Mouse (Mus musculus) liver, embryonic 15.5 days (tissue): Measurements from ENCODE around the gene Cdkl2. TPM values are rescaled to one million over a fixed set of nuclear protein-coding genes. Genes with fewer than 3 reads are reported as not detected.

Experiments used
- ATAC-seq: fragments of 200-750 bp; cut with Nextera tagmentation; 2 replicates; pipeline ENCODE4 v1.8.0; 2017; ENCODE audit warnings: moderate number of reproducible peaks, mild to moderate bottlenecking, moderate library complexity; ENCODE audit not compliant: insufficient read depth
- H3K27ac ChIP-seq: fragments of 300-500 bp; sonication (generic); replicated peaks from 2 replicates; pipeline ENCODE4 v1.5.1; 2015; ENCODE audit warnings: mild to moderate bottlenecking, inconsistent platforms
- H3K27me3 ChIP-seq: fragments of 300-500 bp; sonication (generic); 2 replicates; pipeline ENCODE4 v1.6.1; 2015; ENCODE audit warnings: mild to moderate bottlenecking, inconsistent platforms
- H3K36me3 ChIP-seq: fragments of 300-500 bp; sonication (generic); replicated peaks from 2 replicates; pipeline ENCODE4 v1.6.1; 2015; ENCODE audit warnings: moderate library complexity, mild to moderate bottlenecking, inconsistent platforms
- H3K4me1 ChIP-seq: fragments of 300-500 bp; sonication (generic); replicated peaks from 2 replicates; pipeline ENCODE4 v1.6.1; 2015; ENCODE audit warnings: inconsistent platforms
- H3K4me2 ChIP-seq: fragments of 300-500 bp; sonication (generic); 2 replicates; pipeline ENCODE4 v1.6.1; 2015; ENCODE audit warnings: moderate library complexity, mild to moderate bottlenecking, inconsistent platforms
- H3K4me3 ChIP-seq: fragments of 300-500 bp; sonication (generic); replicated peaks from 2 replicates; pipeline ENCODE4 v1.5.1; 2015; ENCODE audit warnings: mild to moderate bottlenecking, inconsistent platforms
- H3K9ac ChIP-seq: fragments of 300-500 bp; sonication (generic); 2 replicates; pipeline ENCODE4 v1.6.1; 2015; ENCODE audit warnings: moderate library complexity, mild to moderate bottlenecking, inconsistent platforms
- H3K9me3 ChIP-seq: fragments of 300-500 bp; sonication (generic); replicated peaks from 2 replicates; pipeline ENCODE4 v1.6.1; 2016; ENCODE audit warnings: inconsistent platforms
- WGBS: fragments of 180-500 bp; shearing (Covaris S2); methylation state at CpG from one replicate; pipeline ENCODE4 v1.1.7; 2015; ENCODE audit warnings: mixed read lengths; ENCODE audit not compliant: insufficient replicate concordance; 5-methylcytosine and 5-hydroxymethylcytosine counted together
- polyA plus RNA-seq: library from polyadenylated mRNA; unstranded; fragments of >200 nt; fragmentation: Nextera tagmentation; extraction: Ambion mirVana; gene quantifications from 2 replicates; pipeline ENCODE4 v1.2.1, GENCODE M21; 2015

Gene Cdkl2
- polyA plus RNA-seq, 1 experiment from 2014 or later, result 0.37 TPM

- no peak for ATAC-seq
- 50% methylated on average over 7 of the region's 7 CpGs for WGBS
- no peaks in the 10 kb centered on the region for H3K27me3 ChIP-seq
Observed at GRCm38 (mm10) chr5:91974002-91974401, 69.7 kb downstream of the Cdkl2 start.

DNA sequence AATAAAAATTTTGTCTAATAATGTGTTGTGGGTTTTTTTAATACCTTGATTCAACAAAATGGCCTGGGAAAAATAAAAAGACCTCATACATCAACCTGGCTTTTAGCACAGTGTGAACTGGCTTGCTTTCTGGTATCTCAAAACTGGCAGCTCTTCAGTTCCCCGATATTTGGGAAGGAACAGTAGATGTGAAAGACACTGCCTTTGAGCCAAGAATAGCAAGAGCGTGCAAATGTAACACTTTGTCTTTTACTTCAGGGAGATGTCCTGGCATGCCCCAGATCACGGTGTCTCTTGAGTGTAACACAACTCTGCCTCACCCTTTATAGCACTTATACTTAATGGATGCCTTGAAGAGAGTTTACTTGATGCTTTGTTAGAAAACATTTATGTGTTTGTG is 71.6 kb downstream of the Cdkl2 start:
- H3K4me3 ChIP-seq, result no peak overlapping the region
- no peak overlapping the region for H3K4me2 ChIP-seq
- H3K27ac ChIP-seq, result no peak overlapping the region
- no peaks in the 10 kb centered on the region for H3K27me3 ChIP-seq
- ATAC-seq, result no peak
- no peak overlapping the region for H3K9ac ChIP-seq
- 0 out of 2 replicates have a peak, but pooled peaks cover 5% of the 10 kb centered on the region for H3K36me3 ChIP-seq
- no peaks in the 10 kb centered on the region for H3K9me3 ChIP-seq
- no peaks in the 10 kb centered on the region for H3K4me1 ChIP-seq
- WGBS, result 78% methylated on average over 3 of the region's 3 CpGs

More at GRCm38 (mm10) chr5:91974002-91974401, 69.7 kb downstream of the Cdkl2 start:
- Histone ChIP-seq H3K4me3 (no peak overlapping the region), H3K9ac (no peak overlapping the region), H3K9me3 (no peaks in the 10 kb centered on the region), H3K4me1 (no peaks in the 10 kb centered on the region), H3K4me2 (no peak overlapping the region), H3K27ac (no peak overlapping the region), H3K36me3 (0 out of 2 replicates have a peak, but pooled peaks cover 3% of the 10 kb centered on the region)

DNA sequence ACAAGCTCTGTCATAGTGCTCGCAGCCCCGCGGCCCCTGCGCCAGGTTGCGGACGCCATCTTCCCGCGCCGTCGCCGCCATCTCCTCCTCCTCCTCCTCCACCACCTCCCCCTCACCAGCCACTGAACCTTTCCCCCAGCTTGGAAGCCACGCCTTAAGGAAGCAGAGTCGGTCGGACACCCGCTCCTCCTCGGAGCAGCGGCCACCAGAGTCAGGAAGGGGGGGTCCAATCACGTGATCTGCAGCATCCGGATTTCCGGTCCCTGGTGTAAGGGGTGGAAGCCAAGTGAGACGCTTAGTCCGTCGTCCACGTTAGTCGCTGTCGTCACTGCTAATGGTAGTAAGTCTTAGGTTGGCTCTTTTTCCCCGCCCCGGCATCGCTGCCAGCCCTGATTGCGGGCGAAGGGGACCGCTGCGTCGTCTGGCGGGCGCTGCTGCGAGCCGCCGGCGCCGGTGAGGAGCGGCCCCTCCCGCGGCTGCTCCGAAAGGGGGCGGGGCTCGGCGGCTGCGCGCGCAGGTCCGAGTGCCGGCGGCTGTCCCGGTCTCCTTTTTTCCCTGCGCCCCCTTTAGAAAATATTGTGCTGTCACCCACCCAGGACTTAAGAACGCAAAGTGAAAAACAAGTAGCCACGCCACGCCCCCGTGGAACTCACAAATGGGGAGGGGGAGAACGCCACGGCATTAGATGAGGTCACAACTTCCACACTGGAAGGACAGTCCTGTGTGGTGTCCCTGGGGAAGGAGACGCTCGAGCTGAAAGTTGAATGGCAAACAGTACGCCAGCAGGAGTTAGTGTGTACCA is 80.8 kb downstream of the Cdkl2 start, which contains the start of gene Rchy1:
Rchy1 (minus strand) TSS at position 430 of the 802 bp plus-strand sequence.
- no peaks in the 10 kb centered on the region for H3K27me3 ChIP-seq
- peak within 1 kb of the TSS; percentile 81 for H3K9ac ChIP-seq
- ATAC-seq, result peak; percentile 91
- H3K4me1 ChIP-seq, result peaks cover 47% of the 10 kb centered on the region
- peak within 1 kb of the TSS; percentile 76 for H3K4me2 ChIP-seq
- no peaks in the 10 kb centered on the region for H3K9me3 ChIP-seq
- peaks cover 4% of the 10 kb centered on the region for H3K36me3 ChIP-seq
- H3K4me3 ChIP-seq, result peak within 1 kb of the TSS; percentile 75
- WGBS, result under 1% methylated on average over 65 of the region's 65 CpGs
- H3K27ac ChIP-seq, result peak within 1 kb of the TSS; percentile 98

- no peaks in the 10 kb centered on the region for H3K27me3 ChIP-seq
- peak overlapping the region; percentile 76 for H3K4me2 ChIP-seq
- no peaks in the 10 kb centered on the region for H3K9me3 ChIP-seq
- peaks cover 53% of the 10 kb centered on the region for H3K4me1 ChIP-seq
- peak overlapping the region; percentile 81 for H3K9ac ChIP-seq
- H3K36me3 ChIP-seq, result peaks cover 9% of the 10 kb centered on the region
- H3K4me3 ChIP-seq, result peak overlapping the region; percentile 75
- H3K27ac ChIP-seq, result peak overlapping the region; percentile 98
- ATAC-seq, result 0 out of 2 replicates have a peak, but pooled peaks have one; percentile 2
- WGBS, result 0% methylated on average over 14 of the region's 14 CpGs
Observed at GRCm38 (mm10) chr5:91962259-91962638, 81.4 kb downstream of the Cdkl2 start.

DNA sequence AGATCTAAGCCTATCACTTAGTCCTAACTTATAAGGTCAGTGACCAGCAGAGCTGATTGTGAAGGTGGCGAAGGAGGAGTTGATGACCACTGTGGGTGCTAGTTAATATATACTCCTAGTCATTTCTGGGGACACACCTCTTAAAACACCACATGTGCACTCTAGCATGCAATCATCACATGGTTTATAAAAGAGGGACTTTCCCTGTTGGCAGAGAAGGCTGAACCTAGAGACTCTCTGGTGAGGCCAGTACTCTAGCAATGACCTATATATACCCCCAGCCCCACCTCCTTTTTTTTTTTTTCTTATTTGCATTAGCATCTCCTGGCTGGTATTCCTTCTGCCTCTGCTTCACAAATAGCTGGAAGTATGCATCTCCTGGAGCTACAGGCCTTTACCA is 82.3 kb downstream of the Cdkl2 start:
- H3K9me3 ChIP-seq, result no peaks in the 10 kb centered on the region
- peaks cover 57% of the 10 kb centered on the region for H3K4me1 ChIP-seq
- peak overlapping the region; percentile 76 for H3K4me2 ChIP-seq
- peaks cover 17% of the 10 kb centered on the region for H3K36me3 ChIP-seq
- H3K9ac ChIP-seq, result peak overlapping the region; percentile 81
- no peak for ATAC-seq
- peak overlapping the region; percentile 98 for H3K27ac ChIP-seq
- WGBS, result 49% methylated on average over 1 of the region's 1 CpGs
- H3K27me3 ChIP-seq, result no peaks in the 10 kb centered on the region
- peak overlapping the region; percentile 75 for H3K4me3 ChIP-seq

- no peaks in the 10 kb centered on the region for H3K9me3 ChIP-seq
- H3K27ac ChIP-seq, result peak overlapping the region; percentile 98
- peaks cover 20% of the 10 kb centered on the region for H3K36me3 ChIP-seq
- H3K9ac ChIP-seq, result peak overlapping the region; percentile 81
- peak overlapping the region; percentile 76 for H3K4me2 ChIP-seq
- 11% methylated on average over 3 of the region's 3 CpGs for WGBS
- H3K4me1 ChIP-seq, result peaks cover 57% of the 10 kb centered on the region
- H3K4me3 ChIP-seq, result peak overlapping the region; percentile 75
- ATAC-seq, result peak; percentile 53
- H3K27me3 ChIP-seq, result no peaks in the 10 kb centered on the region
Observed at GRCm38 (mm10) chr5:91960606-91961254, 83.0 kb downstream of the Cdkl2 start.

- no peaks in the 10 kb centered on the region for H3K27me3 ChIP-seq
- H3K36me3 ChIP-seq, result peaks cover 24% of the 10 kb centered on the region
- peak overlapping the region; percentile 98 for H3K27ac ChIP-seq
- no peaks in the 10 kb centered on the region for H3K9me3 ChIP-seq
- peaks cover 57% of the 10 kb centered on the region for H3K4me1 ChIP-seq
- no peak overlapping the region; the same call in 1 of the 2 replicates for H3K9ac ChIP-seq
- 89% methylated on average over 1 of the region's 1 CpGs for whole genome bisulfite sequencing
- ATAC-seq, result no peak
- H3K4me3 ChIP-seq, result peak overlapping the region; percentile 75
- H3K4me2 ChIP-seq, result peak overlapping the region; percentile 76
Observed at GRCm38 (mm10) chr5:91959986-91960385, 83.7 kb downstream of the Cdkl2 start.

GRCm38 (mm10) chr5:91959096-91959495 is 84.6 kb downstream of the Cdkl2 start:
- H3K27ac ChIP-seq, result no peak overlapping the region
- no peak overlapping the region for H3K4me3 ChIP-seq
- peaks cover 55% of the 10 kb centered on the region for H3K4me1 ChIP-seq
- H3K36me3 ChIP-seq, result peaks cover 31% of the 10 kb centered on the region
- ATAC-seq, result no peak
- no peak overlapping the region for H3K9ac ChIP-seq
- no peaks in the 10 kb centered on the region for H3K27me3 ChIP-seq
- H3K9me3 ChIP-seq, result no peaks in the 10 kb centered on the region
- H3K4me2 ChIP-seq, result peak overlapping the region; percentile 29
- WGBS, result 13% methylated on average over 1 of the region's 1 CpGs

DNA sequence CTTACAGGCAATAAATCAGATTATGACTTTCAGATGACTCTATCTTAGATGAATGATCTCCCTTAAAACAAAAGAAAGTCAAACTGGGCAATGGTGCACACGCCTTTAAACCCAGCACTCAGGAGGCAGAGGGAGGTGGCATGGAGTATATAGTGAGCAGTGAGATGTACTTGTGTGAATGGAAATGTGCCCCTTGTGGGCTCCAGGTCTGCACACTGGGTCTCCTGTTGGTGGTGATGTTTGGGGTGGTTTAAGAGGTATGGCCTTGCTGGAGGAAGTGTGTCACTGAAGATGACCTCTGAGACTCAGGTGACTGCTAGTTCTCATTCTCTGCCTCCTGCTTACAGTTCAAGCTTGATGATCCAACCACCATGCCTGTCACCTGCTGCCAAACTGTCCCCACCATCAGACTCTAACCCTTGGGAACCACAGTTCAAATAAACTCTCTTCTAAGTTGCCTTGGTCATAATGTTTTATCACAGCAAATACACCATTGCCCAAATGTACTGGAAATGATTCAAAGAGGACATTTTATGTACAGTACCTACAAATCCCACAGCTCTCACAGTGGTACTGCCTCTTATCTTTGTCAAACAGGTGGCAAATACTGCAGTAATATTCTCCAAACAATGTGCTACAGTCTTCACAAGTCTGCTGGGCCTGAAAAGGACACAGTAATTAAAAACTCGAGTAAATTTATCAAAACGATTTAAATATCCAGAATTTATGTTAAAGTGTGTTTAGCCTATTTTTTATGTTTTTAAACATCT is 86.5 kb downstream of the Cdkl2 start:
- no peak overlapping the region for H3K4me3 ChIP-seq
- ATAC-seq, result no peak
- H3K9me3 ChIP-seq, result no peaks in the 10 kb centered on the region
- no peak overlapping the region for H3K9ac ChIP-seq
- H3K4me2 ChIP-seq, result no peak overlapping the region
- peaks cover 48% of the 10 kb centered on the region for H3K36me3 ChIP-seq
- H3K27ac ChIP-seq, result peak overlapping the region; percentile 35; the same call in 1 of the 2 replicates
- 54% methylated on average over 3 of the region's 3 CpGs for WGBS
- peaks cover 46% of the 10 kb centered on the region for H3K4me1 ChIP-seq
- no peaks in the 10 kb centered on the region for H3K27me3 ChIP-seq
